Mouse (Mus musculus) E14TG2a.4 (cell line): Measurements from ENCODE around the gene Mbd3.

Experiments used
- CTCF ChIP-seq: conservative IDR thresholded peaks from 2 replicates; pipeline ENCODE4 v1.5.1; 2014; ENCODE audit warnings: low read length
- NANOG ChIP-seq: IDR thresholded peaks from 2 replicates; pipeline ENCODE4 v1.6.1; 2014; ENCODE audit warnings: borderline replicate concordance, low read length, mixed read lengths

DNA sequence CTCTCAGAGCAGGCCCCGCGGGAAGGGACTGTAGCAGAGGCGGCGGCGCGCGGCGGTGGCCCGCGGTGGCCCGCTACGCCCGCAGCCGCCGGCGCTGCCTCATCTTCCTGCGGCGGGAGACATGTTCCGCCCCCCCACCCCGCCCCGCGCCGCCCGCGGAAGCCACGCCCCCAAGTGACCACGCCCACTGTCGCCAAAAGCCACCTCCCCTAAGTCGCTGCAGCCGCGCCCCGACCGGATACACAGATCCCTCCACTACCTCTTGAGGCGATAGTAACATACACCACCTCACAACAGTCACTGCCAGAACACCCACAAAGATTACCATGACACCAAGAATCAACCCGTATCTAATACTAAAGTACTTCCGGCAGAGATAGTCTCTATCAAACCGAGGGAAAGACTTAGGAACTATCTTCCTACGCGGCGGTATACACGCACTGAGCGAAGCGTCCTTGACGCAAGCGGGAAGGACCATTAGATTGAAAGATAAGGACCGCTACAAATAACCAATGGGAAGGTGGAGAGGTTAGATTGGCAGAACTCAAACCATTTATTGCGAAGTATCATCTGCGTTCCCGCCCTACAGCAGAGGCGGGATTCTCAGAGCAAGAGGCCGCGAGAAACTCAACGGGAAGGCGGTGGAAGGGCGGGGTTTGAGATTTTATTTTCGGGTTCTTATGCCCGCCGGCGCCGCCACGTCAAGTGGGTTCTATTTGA lies 34.3 kb upstream of the Mbd3 start, which contains the start of gene Tcf3:
- TF ChIP-seq CTCF = no peak
- TF ChIP-seq NANOG = no peak
